Mouse (Mus musculus): ENCODE measurements around the gene Gm43064.

DNA sequence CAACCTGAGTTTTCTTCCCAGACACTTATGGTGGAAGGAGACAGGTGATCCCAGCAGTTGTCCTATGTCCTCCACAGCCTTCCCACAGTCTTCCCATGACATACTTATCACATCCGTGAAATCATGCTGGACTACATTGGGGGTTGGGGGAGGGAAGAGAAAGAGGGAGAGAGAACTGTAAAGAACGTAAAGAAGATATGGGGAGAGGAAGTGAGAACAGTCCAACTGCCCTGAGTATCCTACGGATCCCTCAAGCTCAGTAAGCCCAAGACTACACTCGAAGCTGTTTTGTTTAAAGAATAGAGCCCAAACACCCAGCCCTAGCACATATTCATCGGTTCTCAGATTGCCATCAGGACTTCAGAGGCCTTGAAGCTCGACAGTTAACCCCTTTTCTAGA lies 30.7 kb upstream of the Gm43064 start:
- no peak for TF ChIP-seq POLR2A (IDR thresholded peaks at IDR 0.05; ENCODE audit: borderline replicate concordance, low read depth, low read length)
- TF ChIP-seq CTCF (IDR thresholded peaks at IDR 0.05; ENCODE audit: low read depth, low read length), result no peak

Data from bone marrow macrophage, adult 2 months (primary cell).